Mouse (Mus musculus) liver, embryonic 11.5 days (tissue): ENCODE measurements at regions not wholly inside any gene's neighbourhood (a gene's known extent, or its start where the extent isn't known, plus 50 kb on each side); places are given as distances from the start of the nearest gene placed in this dataset.

ENCODE experiments used
- ATAC-seq: fragments of 200-750 bp; cut with Nextera tagmentation; replicated peaks from 2 replicates; pipeline ENCODE4 v1.8.0; 2017; ENCODE audit warnings: moderate number of reproducible peaks, mild to moderate bottlenecking, moderate TSS enrichment, moderate library complexity; ENCODE audit not compliant: low FRiP score
- DNase-seq: peaks from one replicate; pipeline ENCODE4 v3.0.0-alpha.2; 2017; ENCODE audit warnings: low spot score
- H3K27ac ChIP-seq: fragments of 300-500 bp; sonication (generic); 2 replicates; pipeline ENCODE4 v1.5.1; 2014; ENCODE audit warnings: mild to moderate bottlenecking, low read depth, low read length, control low read depth
- H3K27me3 ChIP-seq: fragments of 300-500 bp; sonication (generic); replicated peaks from 2 replicates; pipeline ENCODE4 v1.6.1; 2014; ENCODE audit warnings: low read length, mixed read lengths; ENCODE audit not compliant: control insufficient read depth, insufficient read depth
- H3K36me3 ChIP-seq: fragments of 300-500 bp; sonication (generic); 2 replicates; pipeline ENCODE4 v1.6.1; 2014; ENCODE audit warnings: mild to moderate bottlenecking, low read length, moderate library complexity, mixed read lengths; ENCODE audit not compliant: control insufficient read depth, insufficient read depth
- H3K4me1 ChIP-seq: fragments of 300-500 bp; sonication (generic); replicated peaks from 2 replicates; pipeline ENCODE4 v1.6.1; 2014; ENCODE audit warnings: low read length, mixed read lengths; ENCODE audit not compliant: control insufficient read depth, insufficient read depth
- H3K4me2 ChIP-seq: fragments of 300-500 bp; sonication (generic); 2 replicates; pipeline ENCODE4 v1.6.1; 2014; ENCODE audit warnings: mild to moderate bottlenecking, control low read depth, moderate library complexity
- H3K4me3 ChIP-seq: fragments of 300-500 bp; sonication (generic); 2 replicates; pipeline ENCODE4 v1.5.1; 2014; ENCODE audit warnings: low read depth, low read length, control low read depth
- H3K9ac ChIP-seq: fragments of 300-500 bp; sonication (generic); 2 replicates; pipeline ENCODE4 v1.6.1; 2014; ENCODE audit warnings: low read depth, low read length, control low read depth
- H3K9me3 ChIP-seq: fragments of 300-500 bp; sonication (generic); 2 replicates; pipeline ENCODE4 v1.6.1; 2016; ENCODE audit warnings: low read length, inconsistent platforms, mixed read lengths; ENCODE audit not compliant: control insufficient read depth
- WGBS: fragments of 180-500 bp; shearing (Covaris S2); extraction: QIAGEN DNeasy Blood & Tissue Kit; methylation state at CpG from one replicate; pipeline ENCODE4 v1.1.7; 2014; 5-methylcytosine and 5-hydroxymethylcytosine counted together

GRCm38 (mm10) chr7:39750448-39750847 lies 232.9 kb downstream of the Zfp619 start:
- WGBS, result 74% methylated on average over 7 of the region's 7 CpGs
- no peaks in the 10 kb centered on the region for H3K9me3 ChIP-seq

GRCm38 (mm10) chr7:39764366-39764765 lies 246.8 kb downstream of the Zfp619 start:
- ATAC-seq, result no peak

More at GRCm38 (mm10) chr7:39750448-39750847, 232.9 kb downstream of the Zfp619 start:
- Histone ChIP-seq H3K4me1 (no peaks in the 10 kb centered on the region), H3K9ac (no peak overlapping the region), H3K27me3 (no peaks in the 10 kb centered on the region), H3K4me2 (no peak overlapping the region), H3K36me3 (no peaks in the 10 kb centered on the region), H3K27ac (no peak overlapping the region), H3K4me3 (no peak overlapping the region)
- ATAC-seq (no peak), DNase-seq (no peak)

GRCm38 (mm10) chr7:39765094-39765493 lies 247.5 kb downstream of the Zfp619 start:
- H3K4me2 ChIP-seq, result no peak overlapping the region
- H3K36me3 ChIP-seq, result no peaks in the 10 kb centered on the region
- WGBS, result 85% methylated on average over 5 of the region's 5 CpGs
- no peaks in the 10 kb centered on the region for H3K4me1 ChIP-seq
- H3K9ac ChIP-seq, result no peak overlapping the region
- no peak overlapping the region for H3K27ac ChIP-seq
- H3K4me3 ChIP-seq, result no peak overlapping the region
- ATAC-seq (no peak), DNase-seq (no peak)
- no peaks in the 10 kb centered on the region for H3K9me3 ChIP-seq
- H3K27me3 ChIP-seq, result no peaks in the 10 kb centered on the region

More at GRCm38 (mm10) chr7:39764366-39764765, 246.8 kb downstream of the Zfp619 start:
- no peaks in the 10 kb centered on the region for H3K9me3 ChIP-seq
- no peak overlapping the region for H3K9ac ChIP-seq
- no peaks in the 10 kb centered on the region for H3K27me3 ChIP-seq
- no peak overlapping the region for H3K4me3 ChIP-seq
- no peak for DNase-seq
- no peaks in the 10 kb centered on the region for H3K36me3 ChIP-seq
- WGBS, result 77% methylated on average over 2 of the region's 2 CpGs
- no peak overlapping the region for H3K27ac ChIP-seq
- H3K4me1 ChIP-seq, result no peaks in the 10 kb centered on the region
- no peak overlapping the region for H3K4me2 ChIP-seq

- Histone ChIP-seq H3K4me2 (no peak overlapping the region), H3K36me3 (no peaks in the 10 kb centered on the region), H3K4me3 (no peak overlapping the region), H3K4me1 (no peaks in the 10 kb centered on the region), H3K27ac (no peak overlapping the region), H3K9me3 (no peaks in the 10 kb centered on the region), H3K9ac (no peak overlapping the region), H3K27me3 (no peaks in the 10 kb centered on the region)
- ATAC-seq, result no peak
- WGBS, result 88% methylated on average over 6 of the region's 6 CpGs
- DNase-seq, result no peak
Observed at GRCm38 (mm10) chr7:39773291-39773690, 255.7 kb downstream of the Zfp619 start.

GRCm38 (mm10) chr7:39789321-39789720 lies 271.8 kb downstream of the Zfp619 start:
- Histone ChIP-seq H3K4me3 (no peak overlapping the region), H3K9ac (no peak overlapping the region), H3K4me1 (no peaks in the 10 kb centered on the region), H3K27ac (no peak overlapping the region), H3K27me3 (no peaks in the 10 kb centered on the region), H3K36me3 (no peaks in the 10 kb centered on the region), H3K9me3 (no peaks in the 10 kb centered on the region), H3K4me2 (no peak overlapping the region)
- ATAC-seq (no peak), DNase-seq (no peak)
- WGBS, result 82% methylated on average over 4 of the region's 4 CpGs

GRCm38 (mm10) chr7:39789880-39790279 lies 272.3 kb downstream of the Zfp619 start:
- Histone ChIP-seq H3K9ac (no peak overlapping the region), H3K4me1 (no peaks in the 10 kb centered on the region), H3K9me3 (no peaks in the 10 kb centered on the region), H3K4me2 (no peak overlapping the region), H3K4me3 (no peak overlapping the region), H3K27ac (no peak overlapping the region), H3K27me3 (no peaks in the 10 kb centered on the region), H3K36me3 (no peaks in the 10 kb centered on the region)
- WGBS, result 81% methylated on average over 4 of the region's 4 CpGs
- ATAC-seq, result no peak
- no peak for DNase-seq

GRCm38 (mm10) chr7:39794751-39795150 lies 277.2 kb downstream of the Zfp619 start:
- Histone ChIP-seq H3K27me3 (no peaks in the 10 kb centered on the region), H3K4me1 (no peaks in the 10 kb centered on the region), H3K36me3 (no peaks in the 10 kb centered on the region), H3K27ac (no peak overlapping the region), H3K9me3 (no peaks in the 10 kb centered on the region), H3K4me2 (no peak overlapping the region), H3K9ac (no peak overlapping the region), H3K4me3 (no peak overlapping the region)
- ATAC-seq (no peak), DNase-seq (no peak)
- WGBS, result 85% methylated on average over 3 of the region's 3 CpGs

GRCm38 (mm10) chr7:39804276-39804675 lies 286.7 kb downstream of the Zfp619 start:
- H3K4me2 ChIP-seq, result no peak overlapping the region
- no peaks in the 10 kb centered on the region for H3K36me3 ChIP-seq
- no peak for ATAC-seq
- no peak for DNase-seq
- H3K27ac ChIP-seq, result no peak overlapping the region
- no peaks in the 10 kb centered on the region for H3K4me1 ChIP-seq
- no peak overlapping the region for H3K9ac ChIP-seq
- no peaks in the 10 kb centered on the region for H3K9me3 ChIP-seq
- no peaks in the 10 kb centered on the region for H3K27me3 ChIP-seq
- no peak overlapping the region for H3K4me3 ChIP-seq
- WGBS, result 75% methylated on average over 3 of the region's 3 CpGs

- Histone ChIP-seq H3K36me3 (no peaks in the 10 kb centered on the region), H3K9ac (no peak overlapping the region), H3K4me3 (no peak overlapping the region), H3K27me3 (no peaks in the 10 kb centered on the region), H3K9me3 (no peaks in the 10 kb centered on the region), H3K4me1 (no peaks in the 10 kb centered on the region), H3K4me2 (no peak overlapping the region), H3K27ac (no peak overlapping the region)
- WGBS, result 63% methylated on average over 3 of the region's 3 CpGs
- DNase-seq (no peak), ATAC-seq (no peak)
Observed at GRCm38 (mm10) chr7:39818036-39818435, 300.5 kb downstream of the Zfp619 start.
